Mouse (Mus musculus) bone marrow, adult 2 months (tissue): Measurements from ENCODE around the gene Ube2g1. TPM values are rescaled to one million over a fixed set of nuclear protein-coding genes. Genes with fewer than 3 reads are reported as not detected.
A peak's percentile ranks its signal among the peaks of the same experiment; 100 is the strongest.
"Not testable (repeated sequence)": the region's sequence is repeated elsewhere in the genome, so short reads cannot be mapped to it uniquely, and the experiment has no call there.

Experiments
- H3K27ac ChIP-seq: fragments of 200-500 bp; 2 replicates; pipeline ENCODE4 v1.5.1; 2012; ENCODE audit warnings: low read depth, mild to moderate bottlenecking, control low read depth, inconsistent platforms, low read length; ENCODE audit not compliant: control insufficient read depth, poor library complexity, insufficient read depth
- H3K4me1 ChIP-seq: fragments of 200-500 bp; 2 replicates; pipeline ENCODE4 v1.6.1; 2011; ENCODE audit warnings: low read length; ENCODE audit not compliant: control insufficient read depth, insufficient read depth
- H3K4me3 ChIP-seq: fragments of 200-500 bp; replicated peaks from 2 replicates; pipeline ENCODE3; 2011; ENCODE audit warnings: mild to moderate bottlenecking, low read depth, low read length, control low read depth; ENCODE audit not compliant: control insufficient read depth
- CTCF ChIP-seq: fragments of 200-500 bp; IDR thresholded peaks from 2 replicates; pipeline ENCODE4 v1.5.1; 2011; ENCODE audit warnings: low read length, control low read depth; ENCODE audit not compliant: control insufficient read depth, insufficient read depth
- POLR2A ChIP-seq: fragments of 200-500 bp; IDR thresholded peaks from 2 replicates; pipeline ENCODE4 v1.6.1; 2011; ENCODE audit warnings: low read depth, mild to moderate bottlenecking, control low read depth, low read length, borderline replicate concordance; ENCODE audit not compliant: control insufficient read depth
- WGBS: fragments of 180-500 bp; shearing (Covaris S2); methylation state at CpG from one replicate; pipeline ENCODE4 v1.1.7; 2018; 5-methylcytosine and 5-hydroxymethylcytosine counted together
- polyA plus RNA-seq: library from polyadenylated mRNA; stranded (reverse); fragments of >200 nt; gene quantifications from 2 replicates; pipeline ENCODE4 v1.2.4, GENCODE M21; 2011; ENCODE audit warnings: low replicate concordance; ENCODE audit not compliant: missing spikeins, insufficient read depth, insufficient read length

Ube2g1 gene
- polyA plus RNA-seq, 1 experiment = 14.1 TPM

- Histone ChIP-seq H3K4me1 (no peaks in the 10 kb centered on the region), H3K4me3 (no peak overlapping the region), H3K27ac (no peak overlapping the region)
- 64% methylated on average over 3 of the region's 3 CpGs for WGBS
- TF ChIP-seq CTCF (no peak), POLR2A (no peak)
These were observed 20.5 kb upstream of the Ube2g1 start for GRCm38 (mm10) chr11:72586570-72586969.

- TF ChIP-seq POLR2A (no peak), CTCF (no peak)
- Histone ChIP-seq H3K4me1 (no peaks in the 10 kb centered on the region), H3K4me3 (no peak overlapping the region), H3K27ac (no peak overlapping the region)
- 51% methylated on average over 7 of the region's 7 CpGs for WGBS
These were observed 19.4 kb upstream of the Ube2g1 start for GRCm38 (mm10) chr11:72587537-72588233.

- TF ChIP-seq CTCF = no peak
- TF ChIP-seq POLR2A = no peak
These were observed 11.9 kb upstream of the Ube2g1 start for GRCm38 (mm10) chr11:72595010-72595737.

GRCm38 (mm10) chr11:72597780-72598179 is 9.3 kb upstream of the Ube2g1 start:
- Histone ChIP-seq H3K27ac (no peak overlapping the region), H3K4me3 (no peak overlapping the region), H3K4me1 (no peaks in the 10 kb centered on the region)
- TF ChIP-seq CTCF (no peak), POLR2A (no peak)
- WGBS = 84% methylated on average over 4 of the region's 4 CpGs

More at GRCm38 (mm10) chr11:72595010-72595737, 11.9 kb upstream of the Ube2g1 start:
- H3K27ac ChIP-seq = no peak overlapping the region
- no peaks in the 10 kb centered on the region for H3K4me1 ChIP-seq
- no peak overlapping the region for H3K4me3 ChIP-seq
- 66% methylated on average over 2 of the region's 2 CpGs for WGBS

GRCm38 (mm10) chr11:72607469-72608070 is 487 bp downstream of the Ube2g1 start:
- H3K27ac ChIP-seq = peak overlapping the region; percentile 99
- under 1% methylated on average over 79 of the region's 79 CpGs for WGBS
- H3K4me1 ChIP-seq = no peaks in the 10 kb centered on the region
- H3K4me3 ChIP-seq = peak overlapping the region; percentile 87
- no peak for TF ChIP-seq CTCF
- peak; percentile 45; the same call in 1 of the 2 replicates for TF ChIP-seq POLR2A

GRCm38 (mm10) chr11:72608071-72608679 is 1.1 kb downstream of the Ube2g1 start:
- Histone ChIP-seq H3K27ac (peak overlapping the region; percentile 99), H3K4me3 (peak overlapping the region; percentile 87), H3K4me1 (no peaks in the 10 kb centered on the region)
- under 1% methylated on average over 55 of the region's 55 CpGs for WGBS
- peak; percentile 26; the same call in 1 of the 2 replicates for TF ChIP-seq POLR2A
- TF ChIP-seq CTCF = no peak

GRCm38 (mm10) chr11:72609242-72609641 is 2.2 kb downstream of the Ube2g1 start:
- no peak overlapping the region for H3K4me3 ChIP-seq
- no peak for TF ChIP-seq POLR2A
- TF ChIP-seq CTCF = no peak
- H3K4me1 ChIP-seq = no peaks in the 10 kb centered on the region
- H3K27ac ChIP-seq = no peak overlapping the region

GRCm38 (mm10) chr11:72614336-72614735 is 7.3 kb downstream of the Ube2g1 start:
- H3K4me1 ChIP-seq, H3K27ac ChIP-seq, H3K4me3 ChIP-seq: not testable (repeated sequence)
- 82% methylated on average over 3 of the region's 3 CpGs for WGBS
